Mouse (Mus musculus): ENCODE data around the gene Blnk.

- TF ChIP-seq CTCF (IDR thresholded peaks at IDR 0.05; ENCODE audit: low read depth, low read length) (no peak), POLR2A (IDR thresholded peaks at IDR 0.05; ENCODE audit: borderline replicate concordance, low read depth, low read length) (no peak)
These were observed 2.4 kb upstream of the Blnk start for GRCm38 (mm10) chr19:40996722-40997121.

Data from bone marrow macrophage, adult 2 months (primary cell).